ENCODE assay signal across 23 mouse cellular contexts in the genomic region with DNA sequence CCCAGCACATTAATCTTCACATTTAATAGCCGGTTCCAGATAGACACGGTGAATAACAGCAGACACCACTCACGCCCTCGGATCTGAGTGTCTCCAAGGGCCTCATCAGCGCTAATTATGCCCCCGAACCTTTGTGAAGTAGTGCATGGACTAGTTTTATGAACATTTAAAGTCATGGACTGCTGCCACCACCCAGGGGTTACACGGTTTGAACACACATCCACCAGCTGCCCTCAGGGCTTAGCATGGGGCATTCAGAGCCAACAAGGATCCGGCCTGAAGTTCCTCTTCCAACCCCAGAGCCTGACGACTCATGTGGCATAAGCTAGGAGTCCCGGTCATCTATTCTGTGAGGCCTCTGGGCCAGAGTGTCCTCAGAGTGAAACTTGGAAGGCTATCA. TPM values are rescaled to one million over a fixed set of nuclear protein-coding genes. Genes with fewer than 3 reads are reported as not detected.
DNase-seq lines count a peak whose midpoint lies in the region; ATAC-seq and TF ChIP-seq lines count a peak whose summit lies in the region.
"Had no signal": no experiment of that assay in that cellular context is flagged by ENCODE, and none has a peak within 500 bp of the region (broad histone marks: within the 10 kb centered on the region; RNA-seq: fewer than 3 reads in every experiment).

No protein-coding gene starts in this region.

- H3K27ac ChIP-seq in stomach, postnatal 0 days (replicated peaks), result no peak overlapping the region; the same call in 1 of the 2 replicates
- H3K27ac ChIP-seq in embryonic facial prominence, embryonic 10.5 days (replicated peaks), result no peak overlapping the region
- H3K27ac ChIP-seq: embryonic facial prominence, embryonic 12.5 days; forebrain, embryonic 10.5 days; forebrain, embryonic 12.5 days had no signal

- H3K4me3 ChIP-seq in stomach, postnatal 0 days (ENCODE audit: low read depth, low read length), result no peak overlapping the region
- H3K4me3 ChIP-seq in embryonic facial prominence, embryonic 10.5 days, result no peak overlapping the region
- H3K4me3 ChIP-seq: embryonic facial prominence, embryonic 12.5 days; erythroblast, embryonic 14.5 days; forebrain, embryonic 10.5 days; forebrain, embryonic 12.5 days had no signal

- no peak overlapping the region for H3K4me2 ChIP-seq in stomach, postnatal 0 days (replicated peaks; ENCODE audit: low read depth)
- H3K4me2 ChIP-seq: embryonic facial prominence, embryonic 12.5 days; forebrain, embryonic 12.5 days had no signal

- H3K27me3 ChIP-seq in stomach, postnatal 0 days (ENCODE audit: control insufficient read depth, insufficient read depth, low read length), result no peaks in the 10 kb centered on the region
- no peaks in the 10 kb centered on the region for H3K27me3 ChIP-seq in embryonic facial prominence, embryonic 10.5 days (replicated peaks; ENCODE audit: low read depth, poor library complexity, severe bottlenecking)
- H3K27me3 ChIP-seq: embryonic facial prominence, embryonic 12.5 days; forebrain, embryonic 12.5 days had no signal

- no peaks in the 10 kb centered on the region for H3K4me1 ChIP-seq in stomach, postnatal 0 days (replicated peaks; ENCODE audit: control insufficient read depth, insufficient read depth)
- H3K4me1 ChIP-seq in embryonic facial prominence, embryonic 10.5 days, result peaks cover 8% of the 10 kb centered on the region; the same call in 1 of the 2 replicates
- H3K4me1 ChIP-seq: forebrain, embryonic 10.5 days; forebrain, embryonic 12.5 days had no signal

- H3K9me3 ChIP-seq in stomach, postnatal 0 days (ENCODE audit: control insufficient read depth, low read length), result no peaks in the 10 kb centered on the region
- H3K9me3 ChIP-seq in embryonic facial prominence, embryonic 10.5 days, result peaks cover 7% of the 10 kb centered on the region; the same call in 1 of the 2 replicates
- H3K9me3 ChIP-seq: embryonic facial prominence, embryonic 12.5 days; forebrain, embryonic 10.5 days; forebrain, embryonic 12.5 days had no signal

- TF ChIP-seq CTCF in stomach, postnatal 0 days (IDR thresholded peaks at IDR 0.05; ENCODE audit: low read depth), result no peak

- 48% methylated on average over 10 of the region's 10 CpGs for WGBS in stomach, postnatal 0 days
- 84% methylated on average over 10 of the region's 10 CpGs for WGBS in embryonic facial prominence, embryonic 10.5 days

- peak; percentile 11 to 22 for DNase-seq in kidney, postnatal 36 days
- DNase-seq in kidney, adult 8-10 months, result no peak
- peak; percentile 13 for DNase-seq in adipocyte (ENCODE audit: low spot score)
- DNase-seq in stomach, postnatal 0 days (ENCODE audit: low spot score), result no peak
- no peak for DNase-seq in thymus, adult 18-20 months
- DNase-seq in embryonic facial prominence, embryonic 10.5 days (ENCODE audit: low spot score), result no peak
- DNase-seq: adrenal gland, adult 2 months; adrenal gland, postnatal 10 days; adrenal gland, postnatal 25 days; cerebellum, adult 11 months; cerebellum, adult 18-20 months; cerebellum, adult 8-10 months; cerebellum, adult 9-11 months; cerebellum, postnatal 14 days; cerebellum, postnatal 36 days; embryo, embryonic 11 days had no signal

- no peak overlapping the region for H3K9ac ChIP-seq in stomach, postnatal 0 days (ENCODE audit: low read length)
- H3K9ac ChIP-seq: embryonic facial prominence, embryonic 12.5 days; forebrain, embryonic 12.5 days had no signal

- TF ChIP-seq EP300 in stomach, postnatal 0 days (optimal IDR thresholded peaks at IDR 0.05), result no peak

- H3K36me3 ChIP-seq in stomach, postnatal 0 days (ENCODE audit: control insufficient read depth, insufficient read depth, low read length), result peaks cover 4% of the 10 kb centered on the region; the same call in 1 of the 2 replicates
- peaks cover 7% of the 10 kb centered on the region for H3K36me3 ChIP-seq in embryonic facial prominence, embryonic 10.5 days (replicated peaks)
- H3K36me3 ChIP-seq: embryonic facial prominence, embryonic 12.5 days; forebrain, embryonic 10.5 days had no signal

- peak; percentile 4; the same call in 1 of the 2 replicates for ATAC-seq in stomach, postnatal 0 days (ENCODE audit: low FRiP score, low TSS enrichment)
- ATAC-seq: activated CD4-positive, CD25-positive, alpha-beta regulatory T cell, adult 4 months; forebrain, embryonic 14.5 days; forebrain, embryonic 16.5 days had no signal

RNA-seq across cellular contexts. Expression of gene Stpg1, which starts 9.5 kb away (rescaled TPM):
- 0.16 and 0.18 TPM in 2 replicates for polyA plus RNA-seq in stomach, postnatal 0 days (2015; fragmentation: Nextera tagmentation; extraction: Ambion mirVana)
- 0.18 and 0.37 TPM in 2 replicates for polyA plus RNA-seq in embryonic facial prominence, embryonic 10.5 days (2016; fragmentation: Nextera tagmentation; extraction: Ambion mirVana)
- polyA plus RNA-seq: forebrain, embryonic 16.5 days had no signal

RNA-seq across cellular contexts. Expression of gene Nipal3, which starts 9.8 kb away (rescaled TPM):
- polyA plus RNA-seq in stomach, postnatal 0 days (2015; fragmentation: Nextera tagmentation; extraction: Ambion mirVana), result 3.8 and 5.3 TPM in 2 replicates
- polyA plus RNA-seq in embryonic facial prominence, embryonic 10.5 days (2016; fragmentation: Nextera tagmentation; extraction: Ambion mirVana), result 3.2 and 3.7 TPM in 2 replicates

RNA-seq across cellular contexts. Expression of gene Rcan3, which starts 51.4 kb away (rescaled TPM):
- polyA plus RNA-seq in stomach, postnatal 0 days (2015; fragmentation: Nextera tagmentation; extraction: Ambion mirVana), result 15.7 and 15.8 TPM in 2 replicates
- 8.9 TPM in 2 replicates for polyA plus RNA-seq in embryonic facial prominence, embryonic 10.5 days (2016; fragmentation: Nextera tagmentation; extraction: Ambion mirVana)

Comparison
In these comparisons a context has a peak if more than half of its experiments do, and no peak if none do; other contexts are left out.
1. DNase-seq: peak in kidney, postnatal 36 days (2 of 2) and adipocyte (single experiment); none in kidney, adult 8-10 months (0 of 2), stomach, postnatal 0 days (single experiment), thymus, adult 18-20 months (0 of 2) and embryonic facial prominence, embryonic 10.5 days (single experiment).